Mouse (Mus musculus): ENCODE results near the gene Tmem229b. TPM values are rescaled to one million over a fixed set of nuclear protein-coding genes. Genes with fewer than 3 reads are reported as not detected.

Gene Tmem229b
- polyA plus RNA-seq, 1 experiment: 60.9 TPM

DNA sequence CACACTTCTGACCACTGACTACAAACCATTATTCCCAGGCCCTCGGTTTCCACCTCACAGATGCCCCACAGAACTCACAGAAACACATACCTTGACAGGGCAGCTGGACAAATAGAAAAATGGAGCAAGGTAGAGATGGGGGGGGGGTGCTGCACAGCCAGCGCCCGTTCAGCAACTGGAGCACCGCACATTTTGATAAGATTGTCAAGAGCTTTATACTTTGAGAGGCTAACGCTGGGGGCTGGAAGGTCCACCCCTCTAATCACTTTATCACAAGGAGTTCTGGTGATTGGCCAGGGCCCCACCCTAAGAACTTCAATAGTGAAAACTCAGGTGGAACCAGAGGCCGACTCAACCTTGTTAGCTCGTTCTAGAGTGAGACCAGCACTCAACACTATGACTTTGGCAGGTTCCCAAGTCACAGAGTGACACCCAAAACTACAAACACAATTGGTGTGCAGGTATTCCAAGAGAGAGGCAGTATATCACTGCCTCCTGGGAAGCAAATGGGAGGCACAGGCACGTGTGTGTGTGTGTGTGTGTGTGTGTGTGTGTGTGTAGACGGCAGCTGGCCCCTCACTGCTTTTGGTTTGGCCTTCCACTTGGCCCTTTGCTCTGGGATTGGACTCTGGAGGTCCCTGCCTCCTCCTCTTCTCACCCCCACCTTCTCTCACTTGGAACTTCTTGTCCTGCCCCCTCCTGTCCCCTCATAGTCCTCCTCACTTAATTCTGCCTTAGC lies 24.0 kb downstream of the Tmem229b start:
- no peak for TF ChIP-seq CTCF (IDR thresholded peaks at IDR 0.05; ENCODE audit: low read depth, low read length)
- no peak for TF ChIP-seq POLR2A (IDR thresholded peaks at IDR 0.05; ENCODE audit: borderline replicate concordance, low read depth, low read length)
- Histone ChIP-seq H3K4me3 (ENCODE audit: insufficient read depth, low read length) (no peak overlapping the region), H3K27ac (ENCODE audit: insufficient read depth, low read depth, low read length) (no peak overlapping the region), H3K4me1 (ENCODE audit: control insufficient read depth, insufficient read depth, low read length) (peaks cover 15% of the 10 kb centered on the region)

DNA sequence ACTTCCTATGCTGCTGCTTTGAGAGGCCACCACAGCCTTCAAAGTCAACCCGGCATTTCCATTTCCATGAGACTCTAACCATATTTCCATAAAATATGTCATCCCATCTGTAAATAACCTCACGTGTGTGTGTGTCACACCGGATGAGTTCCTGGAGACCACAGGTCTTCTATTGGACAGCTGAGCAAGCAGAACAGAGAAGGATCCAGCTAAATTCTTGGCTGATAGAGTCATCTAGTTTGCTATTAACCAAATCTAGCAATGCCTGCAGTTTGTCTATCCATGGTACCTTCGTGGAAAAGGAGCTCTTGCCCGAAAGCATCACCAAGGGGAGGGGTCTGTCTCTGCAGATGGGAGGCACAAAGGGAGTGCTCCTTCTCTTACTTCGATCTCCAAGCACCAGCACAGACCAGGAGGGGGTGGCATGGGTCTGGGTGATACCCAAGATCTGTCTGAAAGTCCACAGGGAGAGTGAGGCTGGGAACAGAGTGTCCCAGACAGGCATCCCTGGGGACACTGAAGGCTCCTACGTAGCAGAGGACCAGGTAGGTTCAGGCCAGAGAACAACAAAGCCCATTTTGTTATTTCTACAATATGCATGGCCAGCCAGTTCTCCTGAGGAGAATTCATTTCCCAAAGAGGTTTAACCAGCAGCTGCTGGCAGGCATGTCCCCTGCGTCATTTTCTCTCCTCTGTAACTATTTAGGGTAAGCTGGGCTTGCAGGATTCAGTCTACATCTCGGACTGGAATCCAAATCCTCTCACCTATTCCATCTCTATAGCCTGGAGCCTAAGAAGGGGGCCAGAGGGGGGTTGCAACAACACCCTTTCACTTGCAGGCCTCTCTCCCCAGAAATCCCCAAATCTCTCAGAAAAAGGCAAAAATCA lies 25.2 kb downstream of the Tmem229b start:
- Histone ChIP-seq H3K4me1 (ENCODE audit: control insufficient read depth, insufficient read depth, low read length) (peaks cover 16% of the 10 kb centered on the region), H3K4me3 (ENCODE audit: insufficient read depth, low read length) (no peak overlapping the region), H3K27ac (ENCODE audit: insufficient read depth, low read depth, low read length) (no peak overlapping the region)
- TF ChIP-seq CTCF (IDR thresholded peaks at IDR 0.05; ENCODE audit: low read depth, low read length) (no peak), POLR2A (IDR thresholded peaks at IDR 0.05; ENCODE audit: borderline replicate concordance, low read depth, low read length) (no peak)

DNA sequence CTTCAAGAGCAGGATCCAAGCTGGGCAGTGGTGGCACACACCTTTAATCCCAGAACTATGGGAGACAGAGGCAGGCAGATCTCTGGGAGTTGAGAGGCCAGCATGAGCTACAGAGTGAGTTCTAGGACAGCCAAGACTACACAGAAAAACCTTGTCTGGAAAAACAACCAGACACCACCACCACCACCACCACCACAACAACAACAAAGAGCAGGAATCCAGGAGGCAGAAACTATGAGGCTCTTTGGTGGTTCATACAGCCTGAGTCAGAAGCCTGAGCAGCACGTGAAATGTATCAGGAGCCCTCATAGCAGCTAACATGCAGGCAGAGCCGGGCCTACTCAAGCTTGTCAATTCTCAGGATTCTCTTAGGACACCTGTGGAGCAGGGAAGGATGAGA lies 26.3 kb downstream of the Tmem229b start:
- Histone ChIP-seq H3K27ac (ENCODE audit: insufficient read depth, low read depth, low read length) (peak overlapping the region; percentile 89), H3K4me3 (ENCODE audit: insufficient read depth, low read length) (peak overlapping the region; percentile 33), H3K4me1 (ENCODE audit: control insufficient read depth, insufficient read depth, low read length) (peaks cover 16% of the 10 kb centered on the region)
- TF ChIP-seq POLR2A (IDR thresholded peaks at IDR 0.05; ENCODE audit: borderline replicate concordance, low read depth, low read length) (no peak), CTCF (IDR thresholded peaks at IDR 0.05; ENCODE audit: low read depth, low read length) (no peak)

DNA sequence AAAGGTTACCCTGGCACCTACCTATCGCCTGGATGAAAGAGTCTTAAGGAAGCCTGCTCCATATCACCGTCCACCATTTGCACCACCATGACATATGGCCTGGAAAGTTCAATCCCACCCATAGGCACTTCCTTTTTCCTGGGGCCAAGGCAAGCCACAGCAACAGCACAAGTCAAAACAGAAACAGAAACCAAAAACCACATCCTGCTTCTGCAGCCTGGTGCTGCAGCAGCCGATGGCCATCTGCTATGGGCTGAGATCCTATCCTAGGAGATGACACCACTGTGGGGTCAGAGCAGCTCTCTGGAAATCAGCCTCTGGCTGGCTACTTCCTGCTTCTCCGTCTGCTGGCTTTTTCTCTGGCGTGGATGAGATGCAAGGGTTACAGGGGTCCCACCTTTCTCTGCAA lies 26.7 kb downstream of the Tmem229b start:
- Histone ChIP-seq H3K4me1 (ENCODE audit: control insufficient read depth, insufficient read depth, low read length) (peaks cover 16% of the 10 kb centered on the region), H3K4me3 (ENCODE audit: insufficient read depth, low read length) (peak overlapping the region; percentile 76), H3K27ac (ENCODE audit: insufficient read depth, low read depth, low read length) (peak overlapping the region; percentile 89)
- TF ChIP-seq POLR2A (IDR thresholded peaks at IDR 0.05; ENCODE audit: borderline replicate concordance, low read depth, low read length): no peak
- no peak for TF ChIP-seq CTCF (IDR thresholded peaks at IDR 0.05; ENCODE audit: low read depth, low read length)

DNA sequence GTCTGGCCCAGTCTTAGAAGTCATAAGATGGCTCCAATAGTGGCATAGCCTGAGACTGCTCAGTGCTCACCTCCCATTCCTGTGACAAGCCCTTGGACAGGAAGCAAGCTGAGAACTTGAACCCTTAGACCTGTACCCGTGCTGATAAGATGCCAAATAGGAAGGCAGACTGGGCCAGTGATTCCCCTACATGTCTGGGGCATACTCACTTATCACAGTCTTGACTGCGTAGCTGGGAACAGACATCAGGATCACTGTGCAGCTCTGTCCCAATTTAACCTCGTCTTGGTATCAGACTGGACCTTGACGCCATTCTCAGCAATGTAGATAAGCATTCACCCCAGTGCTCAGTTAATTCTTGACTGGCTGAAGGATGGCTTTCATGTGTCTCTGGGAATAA lies 29.9 kb downstream of the Tmem229b start:
- TF ChIP-seq CTCF (IDR thresholded peaks at IDR 0.05; ENCODE audit: low read depth, low read length): no peak
- no peak for TF ChIP-seq POLR2A (IDR thresholded peaks at IDR 0.05; ENCODE audit: borderline replicate concordance, low read depth, low read length)
- peaks cover 16% of the 10 kb centered on the region for H3K4me1 ChIP-seq (ENCODE audit: control insufficient read depth, insufficient read depth, low read length)
- H3K4me3 ChIP-seq (ENCODE audit: insufficient read depth, low read length): no peak overlapping the region
- H3K27ac ChIP-seq (ENCODE audit: insufficient read depth, low read depth, low read length): no peak overlapping the region

DNA sequence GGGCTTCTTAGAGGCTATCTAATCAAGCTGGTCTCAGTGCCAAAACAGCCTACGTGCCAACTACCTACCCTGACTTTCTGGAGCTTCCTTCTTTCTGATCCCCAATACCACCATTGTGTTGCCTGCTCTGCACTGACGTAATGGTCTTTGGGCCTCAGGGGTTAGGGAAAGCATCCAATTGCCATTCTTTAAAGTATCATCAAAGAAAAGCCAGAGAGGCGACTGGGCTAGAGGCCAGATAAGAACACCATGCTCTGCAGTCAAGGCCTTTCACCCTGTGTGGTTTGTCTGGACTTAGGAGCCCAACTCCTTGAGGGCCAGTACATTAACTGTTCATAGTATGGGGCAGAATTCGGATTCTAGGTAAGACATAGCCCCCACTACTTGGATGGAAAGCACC lies 30.3 kb downstream of the Tmem229b start:
- Histone ChIP-seq H3K4me3 (ENCODE audit: insufficient read depth, low read length) (no peak overlapping the region), H3K27ac (ENCODE audit: insufficient read depth, low read depth, low read length) (no peak overlapping the region), H3K4me1 (ENCODE audit: control insufficient read depth, insufficient read depth, low read length) (peaks cover 15% of the 10 kb centered on the region)
- no peak for TF ChIP-seq POLR2A (IDR thresholded peaks at IDR 0.05; ENCODE audit: borderline replicate concordance, low read depth, low read length)
- TF ChIP-seq CTCF (IDR thresholded peaks at IDR 0.05; ENCODE audit: low read depth, low read length): no peak

DNA sequence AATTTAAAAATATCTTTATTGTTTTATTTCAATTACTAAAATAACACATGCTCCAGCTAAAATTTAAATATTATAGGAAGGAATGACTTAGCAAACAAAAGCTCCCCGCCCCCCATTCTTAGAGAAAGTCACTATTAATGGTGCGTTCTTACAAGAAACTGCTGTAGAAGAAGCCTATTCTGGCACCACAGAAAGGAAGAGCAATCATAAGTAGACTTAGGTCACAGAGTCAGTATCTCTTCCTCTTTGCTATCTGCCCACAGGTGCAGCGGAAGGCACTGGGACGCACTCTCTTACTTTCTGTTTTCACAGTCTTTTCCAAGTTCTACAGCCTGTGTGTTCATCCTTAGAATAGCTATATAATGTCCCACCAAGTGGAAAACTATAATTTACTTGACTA lies 31.6 kb downstream of the Tmem229b start:
- 0 out of 2 replicates have a peak, but pooled peaks cover 3% of the 10 kb centered on the region for H3K4me1 ChIP-seq (ENCODE audit: control insufficient read depth, insufficient read depth, low read length)
- H3K4me3 ChIP-seq (ENCODE audit: insufficient read depth, low read length): no peak overlapping the region
- no peak for TF ChIP-seq CTCF (IDR thresholded peaks at IDR 0.05; ENCODE audit: low read depth, low read length)
- H3K27ac ChIP-seq (ENCODE audit: insufficient read depth, low read depth, low read length): no peak overlapping the region

DNA sequence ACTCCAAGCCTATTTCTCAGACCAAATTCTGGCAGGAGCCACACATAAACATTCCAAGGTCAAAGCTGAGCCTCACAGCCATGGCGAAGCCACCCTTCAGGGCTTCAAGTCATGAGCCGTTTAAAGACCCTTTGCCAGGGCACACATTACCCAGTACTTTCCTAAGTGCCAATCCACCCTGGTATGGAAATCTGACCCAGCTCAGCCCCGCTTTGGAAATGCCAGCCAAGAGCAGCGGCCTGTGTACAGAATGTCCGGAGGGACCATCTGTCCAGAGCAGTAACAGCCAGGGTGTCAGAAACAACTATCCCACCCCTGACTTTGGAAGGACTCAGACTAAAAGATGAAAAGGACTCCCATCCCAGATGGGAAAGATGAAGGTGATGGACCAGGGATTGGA lies 32.7 kb downstream of the Tmem229b start:
- TF ChIP-seq POLR2A (IDR thresholded peaks at IDR 0.05; ENCODE audit: borderline replicate concordance, low read depth, low read length): no peak
- TF ChIP-seq CTCF (IDR thresholded peaks at IDR 0.05; ENCODE audit: low read depth, low read length): no peak
- H3K4me1 ChIP-seq (ENCODE audit: control insufficient read depth, insufficient read depth, low read length): 0 out of 2 replicates have a peak, but pooled peaks cover 2% of the 10 kb centered on the region
- H3K27ac ChIP-seq (ENCODE audit: insufficient read depth, low read depth, low read length): no peak overlapping the region
- H3K4me3 ChIP-seq (ENCODE audit: insufficient read depth, low read length): no peak overlapping the region

DNA sequence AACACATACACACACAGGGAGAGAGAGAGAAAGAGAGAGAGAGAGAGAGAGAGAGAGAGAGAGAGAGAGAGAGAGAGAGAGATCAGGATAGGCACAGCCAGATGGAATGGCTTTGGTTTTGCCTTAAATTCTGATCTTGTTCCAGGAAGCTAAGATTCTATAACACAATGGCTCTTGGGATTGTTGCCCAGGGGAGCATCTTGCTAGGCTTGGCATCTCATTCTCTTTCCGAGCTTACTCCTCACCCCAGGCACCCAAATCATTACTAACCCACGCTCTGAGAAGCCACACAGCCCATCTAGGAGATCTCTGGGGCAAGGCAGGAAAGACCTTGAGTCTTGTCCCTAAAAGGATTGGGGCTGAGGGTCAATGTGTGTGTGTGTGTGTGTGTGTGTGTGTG lies 33.6 kb downstream of the Tmem229b start:
- H3K4me1 ChIP-seq (ENCODE audit: control insufficient read depth, insufficient read depth, low read length): 0 out of 2 replicates have a peak, but pooled peaks cover 2% of the 10 kb centered on the region
- no peak overlapping the region for H3K4me3 ChIP-seq (ENCODE audit: insufficient read depth, low read length)
- no peak for TF ChIP-seq CTCF (IDR thresholded peaks at IDR 0.05; ENCODE audit: low read depth, low read length)
- TF ChIP-seq POLR2A (IDR thresholded peaks at IDR 0.05; ENCODE audit: borderline replicate concordance, low read depth, low read length): no peak
- H3K27ac ChIP-seq (ENCODE audit: insufficient read depth, low read depth, low read length): no peak overlapping the region

DNA sequence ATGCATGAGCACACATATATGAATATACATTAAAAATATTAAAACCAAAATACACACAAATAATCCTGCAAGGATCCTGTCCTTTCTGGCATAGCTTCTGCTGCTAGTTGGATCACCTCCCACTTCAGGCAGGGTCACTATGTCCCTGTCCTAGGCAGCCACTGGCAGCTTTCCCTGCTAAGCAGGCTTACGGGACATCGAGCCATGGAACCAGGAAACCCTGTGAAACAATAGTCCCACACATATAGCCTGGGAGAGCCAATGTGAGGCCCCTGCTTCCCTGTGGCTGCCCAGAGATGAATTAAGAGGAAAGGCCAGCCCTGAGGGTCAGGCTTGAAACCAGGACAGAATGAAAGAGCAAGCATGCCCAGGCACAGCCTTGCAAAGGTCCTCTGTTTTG lies 35.8 kb downstream of the Tmem229b start:
- Histone ChIP-seq H3K4me1 (ENCODE audit: control insufficient read depth, insufficient read depth, low read length) (no peaks in the 10 kb centered on the region), H3K4me3 (ENCODE audit: insufficient read depth, low read length) (no peak overlapping the region), H3K27ac (ENCODE audit: insufficient read depth, low read depth, low read length) (no peak overlapping the region)
- no peak for TF ChIP-seq CTCF (IDR thresholded peaks at IDR 0.05; ENCODE audit: low read depth, low read length)
- TF ChIP-seq POLR2A (IDR thresholded peaks at IDR 0.05; ENCODE audit: borderline replicate concordance, low read depth, low read length): no peak

Data from bone marrow macrophage, adult 2 months (primary cell).